Mouse (Mus musculus) embryonic stem cell, embryonic (primary cell): Measurements from ENCODE around the gene Armc6.

Experiments
- CTCF ChIA-PET, 4 experiments: fragments of 300-600 bp in 2 of 4; fragments of 350-600 bp in 2 of 4; sonication (Branson Sonifier 250); formaldehyde crosslinking; loops; one replicate each; lab custom pipeline; 2022; ENCODE audit warnings: inconsistent platforms in 2 of 4; lab: Charles Lee
- POLR2A ChIA-PET, 4 experiments: fragments of 300-600 bp in 2 of 4; fragments of 350-600 bp in 2 of 4; sonication (Branson Sonifier 250); formaldehyde crosslinking; loops; one replicate each; lab custom pipeline; 2022; ENCODE audit warnings: antibody characterized with exemption in 4 of 4, inconsistent platforms in 1 of 4; lab: Charles Lee

Armc6 gene

DNA sequence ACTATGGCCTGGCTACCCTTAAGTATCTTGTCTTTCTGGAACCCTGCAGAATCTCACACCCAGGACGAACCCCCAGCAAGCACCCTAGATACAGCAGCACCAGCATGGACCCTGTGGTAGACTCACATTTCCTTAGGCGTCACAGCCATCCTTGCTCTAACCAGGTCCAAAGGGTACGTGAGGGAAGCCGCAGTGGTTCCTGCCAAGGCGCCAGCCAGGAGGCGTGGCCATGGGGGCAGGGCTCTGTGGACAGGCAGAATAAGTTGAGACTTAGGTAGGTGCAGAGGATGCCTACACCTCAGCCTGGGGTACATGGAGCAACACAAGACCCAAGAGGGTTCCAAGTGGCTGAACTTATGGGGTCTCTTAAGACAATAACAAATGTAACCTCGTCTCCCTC is 45.6 kb downstream of the Armc6 start:
- ChIA-PET POLR2A (interaction anchor here in 1 of 4 experiments (0.8 to 1.5 kb wide), 2 partner anchors 15 to 23 kb away, joined by 3 to 4 read pairs; partner anchors contain the start of gene Slc25a42), CTCF (no interaction called here)

DNA sequence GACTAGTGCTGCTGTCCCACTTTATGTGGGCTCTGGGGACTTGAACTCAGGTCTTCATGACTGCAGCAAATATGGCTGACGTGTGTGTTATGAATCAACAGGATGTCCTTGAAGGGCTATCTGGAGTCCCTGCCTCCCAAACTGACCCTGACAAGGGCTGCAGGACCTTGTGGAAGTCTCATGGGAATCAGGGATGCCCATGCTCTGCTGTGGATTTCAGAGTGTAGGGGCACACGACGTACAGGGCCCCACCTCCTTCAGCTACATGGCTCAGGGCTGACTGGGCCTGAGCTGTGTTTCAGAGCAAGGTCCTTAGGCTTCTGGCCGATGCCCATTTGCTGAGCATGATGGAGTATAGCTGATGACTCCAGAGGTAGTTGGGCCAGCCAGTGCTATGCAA is 51.1 kb downstream of the Armc6 start:
- ChIA-PET POLR2A (interaction anchor here (0.6 to 1.9 kb wide), 10 partner anchors 9 to 263 kb away, joined by 3 to 7 read pairs (median 3); partner anchors contain the start of genes Slc25a42 (in 1 of the 4) and Tmem161a (in 1 of the 4)), CTCF (interaction anchor here in 2 of 4 experiments (0.6 kb wide), 3 partner anchors 11 to 78 kb away, joined by 4 to 8 read pairs (median 6); no protein-coding TSS in a partner anchor)

DNA sequence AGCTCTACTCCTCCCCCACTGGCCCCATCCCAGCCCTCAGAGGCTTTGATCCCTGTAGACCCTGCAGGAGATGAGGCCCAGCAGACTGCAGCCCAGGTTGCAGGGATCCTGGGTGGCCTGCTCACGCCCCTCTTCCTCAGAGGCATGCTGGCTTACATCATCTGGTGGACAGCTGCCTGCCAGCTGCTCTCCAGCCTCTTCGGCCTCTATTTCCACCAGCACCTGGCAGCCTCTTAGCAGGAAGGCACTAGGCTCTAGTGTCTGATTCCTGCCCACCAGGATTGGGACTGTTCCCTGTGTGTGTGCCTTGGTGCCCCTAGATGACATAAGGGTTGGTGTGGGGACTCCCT is 52.4 kb downstream of the Armc6 start:
- CTCF ChIA-PET, result interaction anchor here in 2 of 4 experiments (1.1 kb wide), 2 partner anchors 15 to 29 kb away, joined by 3 read pairs; no protein-coding TSS in a partner anchor
- POLR2A ChIA-PET, result interaction anchor here in 2 of 4 experiments (0.5 to 1.9 kb wide), 11 partner anchors 9 to 118 kb away, joined by 3 to 7 read pairs (median 3); partner anchors contain the start of genes Slc25a42 (in 2 of the 2) and Tmem161a (in 2 of the 2)

DNA sequence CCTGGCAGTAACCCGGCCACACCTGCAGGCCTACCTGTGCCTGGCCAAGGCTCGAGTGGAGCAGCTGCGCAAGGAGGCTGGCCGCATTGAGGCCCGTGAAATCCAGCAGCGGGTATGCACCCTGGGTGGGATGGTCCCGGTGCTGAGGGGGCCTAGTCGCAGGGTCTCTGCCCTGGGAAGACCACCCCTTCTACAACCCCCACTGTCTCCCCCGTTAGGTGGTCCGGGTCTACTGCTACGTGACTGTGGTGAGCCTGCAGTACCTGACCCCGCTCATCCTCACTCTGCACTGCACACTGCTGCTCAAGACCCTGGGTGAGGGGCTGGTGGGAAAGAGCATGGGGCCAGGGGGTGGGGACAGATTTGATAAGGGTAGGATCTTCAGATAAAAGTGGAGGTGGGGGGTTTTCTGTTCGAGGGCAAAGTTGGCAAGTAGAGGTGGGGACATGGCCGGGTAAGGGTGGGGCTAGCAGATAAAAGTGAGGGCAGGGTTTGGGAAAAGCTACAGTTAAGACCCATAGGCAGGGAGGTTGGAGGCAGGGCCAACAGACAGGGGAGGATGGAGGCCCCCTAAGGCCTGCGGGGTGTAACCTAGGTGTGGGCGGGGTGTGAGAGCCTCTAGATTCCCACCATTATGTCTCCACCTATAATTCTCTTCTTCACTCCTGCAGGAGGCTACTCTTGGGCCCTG is 52.9 kb downstream of the Armc6 start:
- ChIA-PET CTCF (interaction anchor here in 2 of 4 experiments (1.1 kb wide), 2 partner anchors 15 to 29 kb away, joined by 3 read pairs; no protein-coding TSS in a partner anchor), POLR2A (interaction anchor here in 2 of 4 experiments (0.5 to 1.9 kb wide), 12 partner anchors 8 to 118 kb away, joined by 3 to 7 read pairs (median 4); partner anchors contain the start of genes Slc25a42 (in 2 of the 2) and Tmem161a (in 2 of the 2))

DNA sequence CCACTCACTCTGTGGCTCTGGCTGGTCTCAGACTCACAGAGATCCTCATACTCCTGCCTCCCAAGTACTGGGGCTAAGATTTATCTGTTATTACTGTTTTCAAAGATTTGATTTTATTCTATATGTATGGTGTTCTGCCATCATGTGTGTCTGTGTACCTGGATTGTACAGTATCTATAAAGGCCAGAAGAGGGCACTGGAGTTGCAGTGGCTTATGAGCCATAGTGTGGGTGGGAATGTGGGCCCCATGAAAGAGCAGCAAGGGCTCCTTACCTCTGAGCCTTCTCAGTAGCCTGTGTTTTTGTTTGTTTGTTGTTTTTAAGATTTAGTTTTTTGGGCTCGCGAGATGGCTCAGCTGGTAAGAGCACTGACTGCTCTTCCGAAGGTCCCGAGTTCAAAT is 55.2 kb downstream of the Armc6 start:
- POLR2A ChIA-PET, result interaction anchor here in 1 of 4 experiments (1.0 to 2.1 kb wide), 3 partner anchors 33 to 90 kb away, joined by 3 to 5 read pairs (median 3); partner anchors contain the start of gene Slc25a42
- CTCF ChIA-PET, result interaction anchor here in 1 of 4 experiments (0.6 kb wide), 1 partner anchor 13 kb away, joined by 3 read pairs; no protein-coding TSS in a partner anchor

DNA sequence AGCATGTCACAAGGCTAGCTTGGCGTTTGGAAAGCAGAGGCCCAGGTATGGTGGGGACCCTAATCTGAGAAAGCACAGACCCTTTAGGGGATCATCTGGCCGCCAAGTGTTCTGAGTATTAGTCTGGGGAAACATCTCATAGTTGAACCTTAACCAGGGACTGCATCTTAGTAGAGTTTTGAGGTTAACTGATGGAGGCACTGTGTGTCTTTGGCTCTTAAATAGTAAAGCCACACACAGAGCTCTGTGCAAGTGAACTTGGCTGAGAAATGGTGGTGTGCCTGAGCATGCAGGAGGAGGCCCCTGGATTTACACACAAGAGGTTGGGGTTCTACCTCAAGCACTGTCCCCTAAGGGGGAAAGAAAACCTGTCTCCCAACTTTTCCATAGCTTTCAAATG is 56.0 kb downstream of the Armc6 start:
- POLR2A ChIA-PET, result interaction anchor here in 1 of 4 experiments (2.1 kb wide), 1 partner anchor 34 kb away, joined by 5 read pairs; the partner anchor contains the start of gene Slc25a42
- CTCF ChIA-PET, result interaction anchor here in 1 of 4 experiments (0.6 kb wide), 1 partner anchor 35 kb away, joined by 3 read pairs; no protein-coding TSS in a partner anchor

DNA sequence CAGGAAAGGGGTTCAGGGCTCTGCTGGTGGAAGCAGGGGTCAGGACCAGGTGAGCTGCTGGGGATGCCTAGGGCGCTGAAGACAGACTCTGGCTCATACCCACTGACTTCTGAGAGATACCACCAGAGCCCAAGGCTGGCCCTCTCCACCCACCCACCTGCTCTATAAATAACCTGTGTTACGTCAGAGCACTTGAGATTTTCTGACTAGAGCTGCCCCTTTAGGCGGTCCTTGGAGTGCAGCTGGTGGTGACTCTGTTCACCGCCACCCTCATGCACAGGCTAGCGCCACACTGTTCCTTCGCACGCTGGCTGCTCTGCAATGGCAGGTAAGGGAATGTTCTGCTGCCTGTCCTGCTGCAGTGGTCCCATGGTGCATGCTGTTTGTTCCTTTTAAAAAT is 60.2 kb downstream of the Armc6 start:
- ChIA-PET POLR2A (interaction anchor here in 3 of 4 experiments (0.7 to 4.2 kb wide), 10 partner anchors 9 to 172 kb away, joined by 3 to 27 read pairs (median 3); partner anchors contain the start of genes Nr2c2ap (in 1 of the 3) and Slc25a42 (in 1 of the 3)), CTCF (interaction anchor here in 2 of 4 experiments (0.6 kb wide), 2 partner anchors 97 to 329 kb away, joined by 3 read pairs; no protein-coding TSS in a partner anchor)

DNA sequence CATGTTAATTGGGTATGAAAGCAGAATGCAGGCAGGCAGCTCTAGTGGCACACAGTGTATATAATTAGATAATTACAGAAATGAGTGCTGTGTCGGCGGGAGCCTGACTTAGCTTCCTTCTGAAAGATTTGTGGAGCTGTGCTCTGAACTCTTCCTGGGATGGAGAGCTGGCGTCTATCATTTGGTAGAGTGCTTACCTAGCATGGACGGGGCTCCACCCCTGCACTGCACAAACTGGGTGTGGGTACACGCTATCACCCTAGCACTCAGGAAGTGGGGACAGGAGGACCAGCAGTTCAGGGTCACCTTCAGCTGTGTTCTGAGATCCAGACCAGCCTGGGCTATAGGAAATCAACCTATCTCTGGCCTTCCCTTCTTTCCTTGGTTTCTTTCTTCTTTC is 60.9 kb downstream of the Armc6 start:
- ChIA-PET POLR2A (interaction anchor here in 3 of 4 experiments (0.6 to 4.2 kb wide), 24 partner anchors 8 to 527 kb away, joined by 3 to 35 read pairs (median 4); partner anchors contain the start of genes Nr2c2ap (in 1 of the 3) and Slc25a42 (in 1 of the 3)), CTCF (interaction anchor here in 2 of 4 experiments (0.6 to 0.9 kb wide), 2 partner anchors 21 to 255 kb away, joined by 3 read pairs; no protein-coding TSS in a partner anchor)

DNA sequence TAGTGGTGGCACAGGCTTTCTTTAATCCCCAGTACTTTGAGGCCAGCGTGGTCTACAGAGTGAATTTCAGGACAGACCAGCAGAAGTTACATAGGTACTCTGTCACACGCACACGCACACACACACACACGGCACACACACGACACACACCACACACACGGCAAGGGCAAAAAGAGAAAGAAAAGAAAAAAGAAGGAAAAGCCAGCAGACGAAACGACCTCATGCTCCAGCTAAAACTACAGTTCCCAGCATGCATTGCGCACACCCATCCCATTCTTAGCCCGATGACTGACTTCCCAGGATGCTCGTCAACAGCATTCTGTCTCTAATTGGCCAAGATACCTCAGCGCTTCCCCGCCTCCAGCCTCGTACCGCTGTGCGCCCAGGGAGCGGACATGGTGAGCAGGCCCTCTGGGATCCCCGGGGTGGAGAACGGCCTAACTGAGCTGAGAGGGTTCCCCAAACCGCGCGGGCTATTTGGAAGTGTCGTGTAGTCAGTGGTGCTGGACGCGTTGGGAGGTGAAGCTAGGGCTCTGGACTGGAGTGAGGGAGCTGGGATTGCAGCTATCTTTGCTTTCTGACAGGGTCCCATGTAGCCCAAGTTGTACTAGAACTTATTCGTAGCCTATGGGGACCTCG is 62.1 kb downstream of the Armc6 start, which contains the start of gene Tmem161a:
TSS of gene Tmem161a (plus strand) at position 314 of the 639 bp plus-strand sequence.
- CTCF ChIA-PET, result interaction anchor here in 3 of 4 experiments (0.5 to 1.3 kb wide), 14 partner anchors 12 to 333 kb away, joined by 3 to 7 read pairs (median 3); partner anchors contain the start of genes Tm6sf2 (in 2 of the 3), Homer3 (in 1 of the 3) and Slc25a42 (in 1 of the 3)
- POLR2A ChIA-PET, result interaction anchor here in 3 of 4 experiments (0.5 to 4.2 kb wide), 54 partner anchors 9 to 1880 kb away, joined by 3 to 35 read pairs (median 4); partner anchors contain the start of genes Slc25a42 (in 3 of the 3), Nr2c2ap (in 2 of the 3), Borcs8 (in 1 of the 3) and Gdf1 (in 1 of the 3)

DNA sequence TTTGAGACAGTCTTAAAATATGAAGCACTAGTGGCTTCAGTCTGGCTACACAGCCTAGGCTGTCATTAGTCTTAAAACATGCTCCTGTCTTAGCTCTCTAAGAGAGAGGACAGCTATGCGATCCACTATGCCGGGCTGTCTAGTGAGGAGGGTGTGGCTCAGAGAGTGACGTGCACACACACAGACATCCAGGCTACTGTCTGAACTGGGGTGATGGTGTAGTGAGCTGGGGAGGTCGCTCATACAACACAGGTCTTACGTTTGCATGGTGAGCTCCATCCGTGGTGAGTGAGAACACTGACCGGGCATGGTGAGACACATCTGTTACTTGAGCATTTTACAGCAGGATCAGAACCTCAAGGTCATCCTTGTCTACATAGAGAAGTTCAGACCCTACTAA is 63.0 kb downstream of the Armc6 start:
- ChIA-PET POLR2A (interaction anchor here in 3 of 4 experiments (0.8 to 4.2 kb wide), 23 partner anchors 10 to 546 kb away, joined by 3 to 35 read pairs (median 5); partner anchors contain the start of genes Slc25a42 (in 2 of the 3), Borcs8 (in 1 of the 3), Mef2b (in 1 of the 3) and Nr2c2ap (in 1 of the 3)), CTCF (interaction anchor here in 1 of 4 experiments (1.0 to 1.3 kb wide), 2 partner anchors 13 to 112 kb away, joined by 3 to 4 read pairs; partner anchors contain the start of gene Homer3)

DNA sequence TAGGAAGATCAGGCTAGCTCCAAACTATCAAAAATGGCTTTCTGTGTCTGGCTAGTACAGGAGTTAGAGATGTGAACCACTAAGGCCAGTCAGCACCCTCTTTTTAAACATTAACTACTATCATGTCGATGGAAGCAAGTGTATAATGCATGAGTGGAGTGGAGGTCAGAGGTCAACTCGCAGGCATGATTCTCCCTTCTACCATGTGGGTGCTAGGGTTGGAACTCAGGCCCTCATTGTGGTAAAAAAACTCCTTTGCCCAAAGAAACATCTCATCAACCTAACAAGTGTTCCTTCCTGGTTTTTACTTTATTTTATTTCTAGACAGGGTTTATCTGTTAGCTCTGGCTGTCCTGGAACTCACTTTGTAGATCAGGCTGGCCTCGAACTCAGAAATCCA is 63.5 kb downstream of the Armc6 start:
- CTCF ChIA-PET, result no interaction called here
- POLR2A ChIA-PET, result interaction anchor here in 2 of 4 experiments (0.8 to 4.2 kb wide), 15 partner anchors 11 to 321 kb away, joined by 3 to 35 read pairs (median 6); partner anchors contain the start of genes Borcs8 (in 1 of the 2), Mef2b (in 1 of the 2), Nr2c2ap (in 1 of the 2) and Rfxank (in 1 of the 2)
